Mouse (Mus musculus) ZHBTc4 (cell line): Measurements from ENCODE around the gene Ccs.

Source experiments
- DNase-seq: peaks from one replicate; pipeline ENCODE4 v3.0.0-alpha.2; 2011; ENCODE audit warnings: low read depth, low spot score

Gene Ccs

DNA sequence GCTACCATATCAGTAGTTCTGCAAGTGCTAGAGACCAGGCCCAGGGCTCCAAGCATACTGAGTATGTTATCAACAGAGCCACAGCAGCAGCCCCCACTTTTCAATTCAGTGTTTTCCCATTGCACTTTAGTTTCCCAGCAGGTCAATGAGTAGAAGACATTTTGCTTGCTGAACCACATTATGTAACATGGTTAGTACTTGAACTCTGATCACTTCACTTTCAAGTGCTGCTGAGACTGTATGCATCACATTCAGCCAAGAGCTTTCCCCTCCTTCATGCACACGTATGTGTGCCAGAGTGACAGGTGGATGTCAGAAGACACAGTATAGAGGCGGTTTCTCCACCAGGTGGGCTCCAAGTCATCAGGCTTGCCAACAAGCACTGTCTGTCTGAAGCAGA, 56.2 kb downstream of the Ccs start:
- no peak for DNase-seq
